Mouse (Mus musculus): ENCODE measurements around the gene Smarcc1.
A peak's percentile ranks its signal among the peaks of the same experiment; 100 is the strongest.
"Not testable (repeated sequence)": the region's sequence is repeated elsewhere in the genome, so short reads cannot be mapped to it uniquely, and the experiment has no call there.

Smarcc1 gene

GRCm38 (mm10) chr9:110131525-110132197 is 14.2 kb downstream of the Smarcc1 start:
- peak; percentile 96 for DNase-seq (ENCODE audit: extremely low read depth, insufficient read length, low spot score)

GRCm38 (mm10) chr9:110132201-110132605 is 14.7 kb downstream of the Smarcc1 start:
- DNase-seq (ENCODE audit: extremely low read depth, insufficient read length, low spot score): peak; percentile 67

- no peak for DNase-seq (ENCODE audit: extremely low read depth, insufficient read length, low spot score)
Observed at GRCm38 (mm10) chr9:110132921-110133320, 15.4 kb downstream of the Smarcc1 start.

GRCm38 (mm10) chr9:110134176-110134575 is 16.7 kb downstream of the Smarcc1 start:
- DNase-seq (ENCODE audit: extremely low read depth, insufficient read length, low spot score): no peak

GRCm38 (mm10) chr9:110139119-110139518 is 21.6 kb downstream of the Smarcc1 start:
- peak; percentile 29 for DNase-seq (ENCODE audit: extremely low read depth, insufficient read length, low spot score)

- no peak for DNase-seq (ENCODE audit: extremely low read depth, insufficient read length, low spot score)
Observed at GRCm38 (mm10) chr9:110142097-110142496, 24.6 kb downstream of the Smarcc1 start.

GRCm38 (mm10) chr9:110148598-110148997 is 31.1 kb downstream of the Smarcc1 start:
- no peak for DNase-seq (ENCODE audit: extremely low read depth, insufficient read length, low spot score)

- no peak for DNase-seq (ENCODE audit: extremely low read depth, insufficient read length, low spot score)
Observed at GRCm38 (mm10) chr9:110159036-110159435, 41.5 kb downstream of the Smarcc1 start.

- not testable (repeated sequence) for DNase-seq (ENCODE audit: extremely low read depth, insufficient read length, low spot score)
Observed at GRCm38 (mm10) chr9:110160486-110160885, 43.0 kb downstream of the Smarcc1 start.

- DNase-seq (ENCODE audit: extremely low read depth, insufficient read length, low spot score): peak; percentile 64
Observed at GRCm38 (mm10) chr9:110162441-110162840, 44.9 kb downstream of the Smarcc1 start.

GRCm38 (mm10) chr9:110163071-110163470 is 45.6 kb downstream of the Smarcc1 start:
- no peak for DNase-seq (ENCODE audit: extremely low read depth, insufficient read length, low spot score)

- no peak for DNase-seq (ENCODE audit: extremely low read depth, insufficient read length, low spot score)
Observed at GRCm38 (mm10) chr9:110170858-110171257, 53.4 kb downstream of the Smarcc1 start.

- no peak for DNase-seq (ENCODE audit: extremely low read depth, insufficient read length, low spot score)
Observed at GRCm38 (mm10) chr9:110199870-110200269, 82.4 kb downstream of the Smarcc1 start.

- DNase-seq (ENCODE audit: extremely low read depth, insufficient read length, low spot score): no peak
Observed at GRCm38 (mm10) chr9:110205526-110206404, 88.3 kb downstream of the Smarcc1 start.

- no peak for DNase-seq (ENCODE audit: extremely low read depth, insufficient read length, low spot score)
Observed at GRCm38 (mm10) chr9:110206437-110206836, 88.9 kb downstream of the Smarcc1 start.

GRCm38 (mm10) chr9:110208265-110208664 is 90.8 kb downstream of the Smarcc1 start:
- no peak for DNase-seq (ENCODE audit: extremely low read depth, insufficient read length, low spot score)

GRCm38 (mm10) chr9:110208967-110209366 is 91.5 kb downstream of the Smarcc1 start:
- no peak for DNase-seq (ENCODE audit: extremely low read depth, insufficient read length, low spot score)

GRCm38 (mm10) chr9:110224273-110224672 is 106.8 kb downstream of the Smarcc1 start:
- no peak for DNase-seq (ENCODE audit: extremely low read depth, insufficient read length, low spot score)

- DNase-seq (ENCODE audit: extremely low read depth, insufficient read length, low spot score): no peak
Observed at GRCm38 (mm10) chr9:110226191-110226590, 108.7 kb downstream of the Smarcc1 start.

GRCm38 (mm10) chr9:110228671-110229070 is 111.2 kb downstream of the Smarcc1 start:
- DNase-seq (ENCODE audit: extremely low read depth, insufficient read length, low spot score): no peak

- DNase-seq (ENCODE audit: extremely low read depth, insufficient read length, low spot score): no peak
Observed at GRCm38 (mm10) chr9:110229112-110229511, 111.6 kb downstream of the Smarcc1 start.
